Mouse (Mus musculus): ENCODE data around the gene Kcnk15.

DNA sequence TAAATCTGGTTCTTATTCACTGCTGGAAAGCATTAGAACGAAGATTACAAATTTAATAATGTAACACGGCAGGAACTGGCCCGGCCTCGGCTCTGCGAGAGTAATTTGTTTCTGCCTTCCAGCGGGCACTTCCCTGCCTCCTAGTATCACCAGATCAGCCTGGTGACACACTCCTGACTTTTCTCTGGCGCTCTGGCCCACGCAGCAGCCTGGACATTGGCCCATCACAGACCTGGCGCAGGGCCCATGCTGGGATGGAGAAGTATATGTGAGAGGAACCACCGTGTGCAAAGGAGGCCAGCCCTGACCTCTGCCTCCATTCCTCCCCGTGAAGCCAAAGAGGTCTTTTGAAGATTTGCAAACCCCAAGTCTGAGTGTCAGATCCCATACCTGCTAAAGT lies 50.0 kb downstream of the Kcnk15 start:
- TF ChIP-seq CTCF (IDR thresholded peaks at IDR 0.05; ENCODE audit: control insufficient read depth, insufficient read depth, insufficient read length): no peak
- TF ChIP-seq FOSL1 (IDR thresholded peaks at IDR 0.05; ENCODE audit: insufficient read depth, low read length, poor library complexity, severe bottlenecking): no peak
- no peak for TF ChIP-seq CEBPB (IDR thresholded peaks at IDR 0.05; ENCODE audit: low read depth)
- no peak for TF ChIP-seq USF1 (IDR thresholded peaks at IDR 0.05; ENCODE audit: low read depth)
